Mouse (Mus musculus) CH12F3 (cell line): ENCODE measurements at regions not wholly inside any gene's neighbourhood (a gene's known extent, or its start where the extent isn't known, plus 50 kb on each side); places are given as distances from the start of the nearest gene placed in this dataset.

Source experiments
- in situ Hi-C: fragments of 300-500 bp; cut with MboI; formaldehyde crosslinking; loops from 2 replicates; pipeline ENCODE4 v1.14.3; 2020; ENCODE audit warnings: low sequenced_read_pairs

- in situ Hi-C loops = no loop called here
Observed at GRCm38 (mm10) chr12:39952854-39953253, 85.0 kb downstream of the Arl4a start.

GRCm38 (mm10) chr12:39951911-39952310 lies 85.9 kb downstream of the Arl4a start:
- in situ Hi-C loops = no loop called here

GRCm38 (mm10) chr12:39950270-39950801 lies 87.5 kb downstream of the Arl4a start:
- in situ Hi-C loops = no loop called here

GRCm38 (mm10) chr12:39942910-39943309 lies 94.9 kb downstream of the Arl4a start:
- in situ Hi-C loops = no loop called here

- in situ Hi-C loops = no loop called here
Observed at GRCm38 (mm10) chr12:39941162-39941561, 96.7 kb downstream of the Arl4a start.

GRCm38 (mm10) chr12:39939017-39939416 lies 98.8 kb downstream of the Arl4a start:
- in situ Hi-C loops = no loop called here

GRCm38 (mm10) chr12:39938211-39938610 lies 99.6 kb downstream of the Arl4a start:
- in situ Hi-C loops = no loop called here

GRCm38 (mm10) chr12:39936331-39936730 lies 101.5 kb downstream of the Arl4a start:
- in situ Hi-C loops = no loop called here

- in situ Hi-C loops = no loop called here
Observed at GRCm38 (mm10) chr12:39935775-39936174, 102.0 kb downstream of the Arl4a start.

- in situ Hi-C loops = no loop called here
Observed at GRCm38 (mm10) chr12:39934877-39935276, 102.9 kb downstream of the Arl4a start.

- in situ Hi-C loops = no loop called here
Observed at GRCm38 (mm10) chr12:39931251-39931650, 106.6 kb downstream of the Arl4a start.

- in situ Hi-C loops = no loop called here
Observed at GRCm38 (mm10) chr12:39927902-39928301, 109.9 kb downstream of the Arl4a start.

GRCm38 (mm10) chr12:39927014-39927413 lies 110.8 kb downstream of the Arl4a start:
- in situ Hi-C loops = no loop called here

GRCm38 (mm10) chr12:39921481-39921880 lies 116.3 kb downstream of the Arl4a start:
- in situ Hi-C loops = no loop called here

GRCm38 (mm10) chr12:39920466-39920913 lies 117.3 kb downstream of the Arl4a start:
- in situ Hi-C loops = no loop called here

GRCm38 (mm10) chr12:39919909-39920308 lies 117.9 kb downstream of the Arl4a start:
- in situ Hi-C loops = no loop called here

- in situ Hi-C loops = no loop called here
Observed at GRCm38 (mm10) chr12:39888493-39888892, 149.3 kb downstream of the Arl4a start.

- in situ Hi-C loops = no loop called here
Observed at GRCm38 (mm10) chr12:39885366-39885765, 152.5 kb downstream of the Arl4a start.

GRCm38 (mm10) chr12:39880309-39880708 lies 157.5 kb downstream of the Arl4a start:
- in situ Hi-C loops = no loop called here

GRCm38 (mm10) chr12:39873917-39874316 lies 163.9 kb downstream of the Arl4a start:
- in situ Hi-C loops = no loop called here

- in situ Hi-C loops = no loop called here
Observed at GRCm38 (mm10) chr12:39861797-39862196, 176.0 kb downstream of the Arl4a start.

GRCm38 (mm10) chr12:39851610-39852009 lies 186.2 kb downstream of the Arl4a start:
- in situ Hi-C loops = no loop called here

- in situ Hi-C loops = no loop called here
Observed at GRCm38 (mm10) chr12:39849346-39850058, 188.3 kb downstream of the Arl4a start.
